Mouse (Mus musculus): ENCODE results near the gene Ankrd35.
"Not testable (repeated sequence)": the region's sequence is repeated elsewhere in the genome, so short reads cannot be mapped to it uniquely, and the experiment has no call there.

Gene Ankrd35

GRCm38 (mm10) chr3:96707903-96708683 is 38.2 kb downstream of the Ankrd35 start, which contains the start of gene Nudt17:
Gene Nudt17, minus strand, starts transcription at chr3:96708562.
- DNase-seq = peak; percentile 86

- DNase-seq = no peak
Measured at GRCm38 (mm10) chr3:96708684-96709064, 38.7 kb downstream of the Ankrd35 start.

- no peak for DNase-seq
Measured at GRCm38 (mm10) chr3:96714286-96714685, 44.4 kb downstream of the Ankrd35 start.

- DNase-seq = no peak
Measured at GRCm38 (mm10) chr3:96715854-96716253, 45.9 kb downstream of the Ankrd35 start.

GRCm38 (mm10) chr3:96719173-96719572 is 49.2 kb downstream of the Ankrd35 start:
- DNase-seq = peak; percentile 71

GRCm38 (mm10) chr3:96727343-96727827 is 57.5 kb downstream of the Ankrd35 start, which contains the start of the genes Polr3c and Rnf115:
Gene Polr3c, minus strand, starts transcription at chr3:96727628.
Gene Rnf115, plus strand, starts transcription at chr3:96727664.
- DNase-seq = peak; percentile 98

- DNase-seq = peak; percentile 31
Measured at GRCm38 (mm10) chr3:96727828-96728633, 58.1 kb downstream of the Ankrd35 start.

GRCm38 (mm10) chr3:96728634-96729402 is 58.9 kb downstream of the Ankrd35 start:
- no peak for DNase-seq

- no peak for DNase-seq
Measured at GRCm38 (mm10) chr3:96729403-96729784, 59.5 kb downstream of the Ankrd35 start.

GRCm38 (mm10) chr3:96730785-96731184 is 60.9 kb downstream of the Ankrd35 start:
- no peak for DNase-seq

GRCm38 (mm10) chr3:96733984-96734383 is 64.1 kb downstream of the Ankrd35 start:
- no peak for DNase-seq

GRCm38 (mm10) chr3:96735200-96735599 is 65.3 kb downstream of the Ankrd35 start:
- no peak for DNase-seq

- DNase-seq = no peak
Measured at GRCm38 (mm10) chr3:96737013-96737740, 67.2 kb downstream of the Ankrd35 start.

GRCm38 (mm10) chr3:96737995-96738394 is 68.1 kb downstream of the Ankrd35 start:
- peak; percentile 23 for DNase-seq

- not testable (repeated sequence) for DNase-seq
Measured at GRCm38 (mm10) chr3:96740279-96740678, 70.3 kb downstream of the Ankrd35 start.

Data from retina, postnatal 1 day (tissue).